Mouse (Mus musculus) embryonic facial prominence, embryonic 13.5 days (tissue): Measurements from ENCODE around the gene Itga6. TPM values are rescaled to one million over a fixed set of nuclear protein-coding genes. Genes with fewer than 3 reads are reported as not detected.

ENCODE experiments used
- ATAC-seq: fragments of 200-750 bp; cut with Nextera tagmentation; 2 replicates; pipeline ENCODE4 v1.8.0; 2017; ENCODE audit warnings: low read depth; ENCODE audit not compliant: insufficient number of reproducible peaks, insufficient read depth, low FRiP score, low TSS enrichment
- H3K27ac ChIP-seq: fragments of 300-500 bp; sonication (generic); 2 replicates; pipeline ENCODE4 v1.5.1; 2015; ENCODE audit warnings: moderate library complexity, mild to moderate bottlenecking, inconsistent platforms
- H3K27me3 ChIP-seq: fragments of 300-500 bp; sonication (generic); 2 replicates; pipeline ENCODE4 v1.6.1; 2015; ENCODE audit warnings: mild to moderate bottlenecking, inconsistent platforms
- H3K36me3 ChIP-seq: fragments of 300-500 bp; sonication (generic); 2 replicates; pipeline ENCODE4 v1.6.1; 2015; ENCODE audit warnings: mild to moderate bottlenecking, inconsistent platforms
- H3K4me1 ChIP-seq: fragments of 300-500 bp; sonication (generic); 2 replicates; pipeline ENCODE4 v1.6.1; 2015; ENCODE audit warnings: inconsistent platforms
- H3K4me2 ChIP-seq: fragments of 300-500 bp; sonication (generic); 2 replicates; pipeline ENCODE4 v1.6.1; 2015; ENCODE audit warnings: moderate library complexity, mild to moderate bottlenecking, inconsistent platforms
- H3K4me3 ChIP-seq: fragments of 300-500 bp; sonication (generic); 2 replicates; pipeline ENCODE4 v1.5.1; 2015; ENCODE audit warnings: mild to moderate bottlenecking, inconsistent platforms
- H3K9ac ChIP-seq: fragments of 300-500 bp; sonication (generic); 2 replicates; pipeline ENCODE4 v1.6.1; 2015; ENCODE audit warnings: mild to moderate bottlenecking, inconsistent platforms
- H3K9me3 ChIP-seq: fragments of 300-500 bp; sonication (generic); 2 replicates; pipeline ENCODE4 v1.6.1; 2016; ENCODE audit warnings: inconsistent platforms
- WGBS: fragments of 180-500 bp; shearing (Covaris S2); methylation state at CpG from one replicate; pipeline ENCODE4 v1.1.7; 2015; ENCODE audit warnings: mixed read lengths; 5-methylcytosine and 5-hydroxymethylcytosine counted together
- polyA plus RNA-seq: library from polyadenylated mRNA; unstranded; fragments of >200 nt; fragmentation: Nextera tagmentation; extraction: Ambion mirVana; gene quantifications from 2 replicates; pipeline ENCODE4 v1.2.1, GENCODE M21; 2015

Itga6 gene
- polyA plus RNA-seq, 1 experiment from 2014 or later = 37.7 TPM

GRCm38 (mm10) chr2:71787591-71788460 lies 42.4 kb downstream of the Itga6 start:
- H3K4me3 ChIP-seq = peak overlapping the region; percentile 78
- peak overlapping the region; percentile 80 for H3K9ac ChIP-seq
- peaks cover 17% of the 10 kb centered on the region for H3K4me1 ChIP-seq
- no peaks in the 10 kb centered on the region for H3K36me3 ChIP-seq
- peak; percentile 44; the same call in 1 of the 2 replicates for ATAC-seq
- H3K4me2 ChIP-seq = peak overlapping the region; percentile 97
- WGBS = 2% methylated on average over 32 of the region's 32 CpGs
- H3K9me3 ChIP-seq = no peaks in the 10 kb centered on the region
- H3K27me3 ChIP-seq = peaks cover 25% of the 10 kb centered on the region
- peak overlapping the region; percentile 57; the same call in 1 of the 2 replicates for H3K27ac ChIP-seq

- no peak overlapping the region for H3K4me2 ChIP-seq
- no peaks in the 10 kb centered on the region for H3K36me3 ChIP-seq
- H3K9me3 ChIP-seq = no peaks in the 10 kb centered on the region
- WGBS = 74% methylated on average over 5 of the region's 5 CpGs
- no peak overlapping the region for H3K4me3 ChIP-seq
- peaks cover 34% of the 10 kb centered on the region for H3K4me1 ChIP-seq
- peaks cover 25% of the 10 kb centered on the region for H3K27me3 ChIP-seq
- H3K9ac ChIP-seq = no peak overlapping the region
- no peak for ATAC-seq
- H3K27ac ChIP-seq = no peak overlapping the region
Observed at GRCm38 (mm10) chr2:71790752-71791151, 45.3 kb downstream of the Itga6 start.

GRCm38 (mm10) chr2:71791203-71791602 lies 45.8 kb downstream of the Itga6 start:
- peaks cover 34% of the 10 kb centered on the region for H3K4me1 ChIP-seq
- H3K4me2 ChIP-seq = no peak overlapping the region
- H3K27me3 ChIP-seq = peaks cover 25% of the 10 kb centered on the region
- 87% methylated on average over 2 of the region's 2 CpGs for WGBS
- H3K27ac ChIP-seq = no peak overlapping the region
- H3K9me3 ChIP-seq = no peaks in the 10 kb centered on the region
- ATAC-seq = no peak
- no peak overlapping the region for H3K9ac ChIP-seq
- no peaks in the 10 kb centered on the region for H3K36me3 ChIP-seq
- no peak overlapping the region for H3K4me3 ChIP-seq

GRCm38 (mm10) chr2:71794139-71794538 lies 48.7 kb downstream of the Itga6 start:
- 0 out of 2 replicates have a peak, but pooled peaks cover 5% of the 10 kb centered on the region for H3K27me3 ChIP-seq
- H3K36me3 ChIP-seq = no peaks in the 10 kb centered on the region
- peaks cover 25% of the 10 kb centered on the region for H3K4me1 ChIP-seq
- no peak overlapping the region for H3K4me3 ChIP-seq
- no peak overlapping the region; the same call in 1 of the 2 replicates for H3K9ac ChIP-seq
- H3K27ac ChIP-seq = no peak overlapping the region
- WGBS = 56% methylated on average over 6 of the region's 6 CpGs
- H3K4me2 ChIP-seq = peak overlapping the region; percentile 22; the same call in 1 of the 2 replicates
- H3K9me3 ChIP-seq = no peaks in the 10 kb centered on the region
- no peak for ATAC-seq

GRCm38 (mm10) chr2:71796787-71797186 lies 51.4 kb downstream of the Itga6 start:
- ATAC-seq = no peak
- no peak overlapping the region for H3K4me2 ChIP-seq
- H3K9ac ChIP-seq = no peak overlapping the region
- no peak overlapping the region for H3K27ac ChIP-seq
- peaks cover 23% of the 10 kb centered on the region for H3K4me1 ChIP-seq
- no peaks in the 10 kb centered on the region for H3K9me3 ChIP-seq
- no peak overlapping the region for H3K4me3 ChIP-seq
- 80% methylated on average over 6 of the region's 6 CpGs for whole genome bisulfite sequencing
- H3K36me3 ChIP-seq = no peaks in the 10 kb centered on the region
- no peaks in the 10 kb centered on the region for H3K27me3 ChIP-seq

GRCm38 (mm10) chr2:71800798-71801197 lies 55.4 kb downstream of the Itga6 start:
- Histone ChIP-seq H3K4me3 (no peak overlapping the region), H3K4me2 (no peak overlapping the region), H3K36me3 (no peaks in the 10 kb centered on the region), H3K9me3 (no peaks in the 10 kb centered on the region), H3K27me3 (no peaks in the 10 kb centered on the region), H3K9ac (no peak overlapping the region), H3K4me1 (peaks cover 10% of the 10 kb centered on the region; the same call in 1 of the 2 replicates), H3K27ac (no peak overlapping the region)
- 79% methylated on average over 6 of the region's 6 CpGs for WGBS
- ATAC-seq = no peak

GRCm38 (mm10) chr2:71801691-71802090 lies 56.3 kb downstream of the Itga6 start:
- Histone ChIP-seq H3K9me3 (no peaks in the 10 kb centered on the region), H3K27me3 (no peaks in the 10 kb centered on the region), H3K4me1 (peaks cover 17% of the 10 kb centered on the region; the same call in 1 of the 2 replicates), H3K27ac (no peak overlapping the region), H3K4me3 (no peak overlapping the region), H3K36me3 (no peaks in the 10 kb centered on the region), H3K9ac (no peak overlapping the region), H3K4me2 (no peak overlapping the region)
- WGBS = 70% methylated on average over 7 of the region's 7 CpGs
- ATAC-seq = no peak

GRCm38 (mm10) chr2:71802131-71802530 lies 56.7 kb downstream of the Itga6 start:
- Histone ChIP-seq H3K4me1 (peaks cover 17% of the 10 kb centered on the region; the same call in 1 of the 2 replicates), H3K4me3 (no peak overlapping the region), H3K27me3 (no peaks in the 10 kb centered on the region), H3K9me3 (no peaks in the 10 kb centered on the region), H3K9ac (no peak overlapping the region), H3K4me2 (no peak overlapping the region), H3K27ac (no peak overlapping the region), H3K36me3 (no peaks in the 10 kb centered on the region)
- no peak for ATAC-seq
- 59% methylated on average over 4 of the region's 4 CpGs for WGBS

- Histone ChIP-seq H3K27ac (no peak overlapping the region), H3K9me3 (no peaks in the 10 kb centered on the region), H3K27me3 (no peaks in the 10 kb centered on the region), H3K4me2 (no peak overlapping the region), H3K36me3 (no peaks in the 10 kb centered on the region), H3K4me1 (peaks cover 17% of the 10 kb centered on the region; the same call in 1 of the 2 replicates), H3K4me3 (no peak overlapping the region), H3K9ac (no peak overlapping the region)
- 73% methylated on average over 7 of the region's 7 CpGs for WGBS
- ATAC-seq = no peak
Observed at GRCm38 (mm10) chr2:71805120-71805519, 59.7 kb downstream of the Itga6 start.

GRCm38 (mm10) chr2:71805611-71806567 lies 60.5 kb downstream of the Itga6 start:
- Histone ChIP-seq H3K4me2 (no peak overlapping the region), H3K4me3 (no peak overlapping the region), H3K9ac (no peak overlapping the region), H3K4me1 (peaks cover 15% of the 10 kb centered on the region; the same call in 1 of the 2 replicates), H3K27ac (no peak overlapping the region), H3K36me3 (no peaks in the 10 kb centered on the region), H3K9me3 (no peaks in the 10 kb centered on the region), H3K27me3 (no peaks in the 10 kb centered on the region)
- 70% methylated on average over 11 of the region's 11 CpGs for WGBS
- no peak for ATAC-seq

- 83% methylated on average over 10 of the region's 10 CpGs for WGBS
- no peak for ATAC-seq
- H3K9ac ChIP-seq = no peak overlapping the region
Observed at GRCm38 (mm10) chr2:71809289-71809860, 64.0 kb downstream of the Itga6 start.

More at GRCm38 (mm10) chr2:71809289-71809860, 64.0 kb downstream of the Itga6 start:
- H3K36me3 ChIP-seq = no peaks in the 10 kb centered on the region
- H3K4me1 ChIP-seq = peaks cover 31% of the 10 kb centered on the region
- no peaks in the 10 kb centered on the region for H3K9me3 ChIP-seq
- no peak overlapping the region for H3K4me3 ChIP-seq
- no peak overlapping the region for H3K27ac ChIP-seq
- H3K27me3 ChIP-seq = 0 out of 2 replicates have a peak, but pooled peaks cover 4% of the 10 kb centered on the region
- H3K4me2 ChIP-seq = no peak overlapping the region
